Mouse (Mus musculus): ENCODE results near the gene Bak1. TPM values are rescaled to one million over a fixed set of nuclear protein-coding genes. Genes with fewer than 3 reads are reported as not detected.

Bak1 gene
- polyA plus RNA-seq, 1 experiment from 2014 or later, result 3.6 TPM

DNA sequence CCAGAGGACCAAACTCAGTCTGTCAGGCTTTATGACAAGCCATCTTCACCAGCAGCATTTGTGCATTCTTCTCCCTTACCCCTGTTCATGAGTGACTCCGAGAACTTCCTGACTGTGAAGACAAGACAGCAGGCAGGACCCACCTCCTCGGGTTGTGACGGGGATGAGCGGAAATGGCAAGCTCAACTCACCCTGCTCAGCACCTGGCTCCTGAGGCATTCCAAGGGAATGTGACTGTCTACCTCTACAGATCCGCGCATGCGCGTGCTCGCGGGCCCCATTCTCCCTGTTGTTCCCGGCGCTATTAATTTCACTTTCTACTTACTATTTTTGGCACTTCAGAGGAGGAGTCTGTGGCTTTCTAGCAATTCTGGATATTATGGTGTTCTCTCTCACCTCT is 28.8 kb downstream of the Bak1 start:
- H3K27me3 ChIP-seq (ENCODE audit: control insufficient read depth, insufficient read depth, low read length), result no peaks in the 10 kb centered on the region
- no peak overlapping the region for H3K27ac ChIP-seq (replicated peaks)
- H3K4me3 ChIP-seq (ENCODE audit: low read depth, low read length), result no peak overlapping the region
- WGBS, result 61% methylated on average over 12 of the region's 12 CpGs
- no peak overlapping the region for H3K9ac ChIP-seq (ENCODE audit: low read length)
- no peak overlapping the region for H3K4me2 ChIP-seq (replicated peaks; ENCODE audit: low read depth)
- no peaks in the 10 kb centered on the region for H3K36me3 ChIP-seq (ENCODE audit: control insufficient read depth, insufficient read depth, low read length)
- DNase-seq (ENCODE audit: low spot score) (no peak), ATAC-seq (ENCODE audit: low FRiP score, low TSS enrichment) (no peak)
- H3K4me1 ChIP-seq (replicated peaks; ENCODE audit: control insufficient read depth, insufficient read depth), result no peaks in the 10 kb centered on the region
- TF ChIP-seq CTCF (IDR thresholded peaks at IDR 0.05; ENCODE audit: low read depth) (no peak), EP300 (optimal IDR thresholded peaks at IDR 0.05) (no peak)
- no peaks in the 10 kb centered on the region for H3K9me3 ChIP-seq (ENCODE audit: control insufficient read depth, low read length)

DNA sequence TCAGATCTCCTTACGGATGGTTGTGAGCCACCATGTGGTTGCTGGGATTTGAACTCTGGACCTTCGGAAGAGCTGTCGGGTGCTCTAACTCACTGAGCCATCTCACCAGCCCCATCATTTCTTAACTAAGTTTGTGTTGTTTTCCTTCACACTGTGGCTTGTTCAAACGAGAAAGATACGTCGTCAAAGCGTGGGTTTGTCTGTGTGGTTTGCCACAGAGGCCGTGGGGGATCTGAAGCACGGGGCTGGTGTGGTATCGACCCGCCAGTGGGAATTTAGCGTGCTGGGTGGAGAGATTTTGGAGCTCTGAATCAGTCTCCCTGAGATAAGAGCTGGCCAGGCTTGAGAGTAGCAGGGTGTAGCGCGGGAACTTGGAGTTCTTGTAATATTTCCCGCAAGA is 30.5 kb downstream of the Bak1 start:
- Histone ChIP-seq H3K27me3 (ENCODE audit: control insufficient read depth, insufficient read depth, low read length) (no peaks in the 10 kb centered on the region), H3K4me1 (replicated peaks; ENCODE audit: control insufficient read depth, insufficient read depth) (no peaks in the 10 kb centered on the region), H3K36me3 (ENCODE audit: control insufficient read depth, insufficient read depth, low read length) (no peaks in the 10 kb centered on the region), H3K27ac (replicated peaks) (no peak overlapping the region), H3K4me3 (ENCODE audit: low read depth, low read length) (no peak overlapping the region), H3K4me2 (replicated peaks; ENCODE audit: low read depth) (no peak overlapping the region), H3K9me3 (ENCODE audit: control insufficient read depth, low read length) (no peaks in the 10 kb centered on the region), H3K9ac (ENCODE audit: low read length) (no peak overlapping the region)
- WGBS, result 77% methylated on average over 15 of the region's 15 CpGs
- TF ChIP-seq CTCF (IDR thresholded peaks at IDR 0.05; ENCODE audit: low read depth), result no peak
- TF ChIP-seq EP300 (optimal IDR thresholded peaks at IDR 0.05), result no peak
- ATAC-seq (ENCODE audit: low FRiP score, low TSS enrichment) (no peak), DNase-seq (ENCODE audit: low spot score) (no peak)

DNA sequence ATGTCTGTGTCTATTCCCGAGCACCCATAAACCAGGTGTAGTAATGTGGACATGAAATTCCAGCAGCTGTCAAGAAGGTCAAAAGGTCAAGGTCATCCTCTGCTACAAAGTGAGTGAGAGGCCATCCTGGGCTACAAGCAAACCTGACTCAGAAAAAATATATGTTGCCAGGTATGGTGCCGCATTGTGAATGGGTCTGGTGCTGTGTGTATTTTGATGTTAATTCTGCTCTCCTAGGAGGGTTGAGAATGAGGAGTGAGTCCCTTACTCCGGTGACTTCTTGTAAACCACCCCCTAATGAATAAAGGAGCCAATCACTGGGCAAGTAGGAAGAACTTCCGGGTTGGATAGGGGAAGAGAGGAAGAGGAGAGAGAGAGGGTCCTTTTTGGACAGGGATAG is 31.1 kb downstream of the Bak1 start:
- ATAC-seq (ENCODE audit: low FRiP score, low TSS enrichment), result no peak
- no peaks in the 10 kb centered on the region for H3K27me3 ChIP-seq (ENCODE audit: control insufficient read depth, insufficient read depth, low read length)
- TF ChIP-seq CTCF (IDR thresholded peaks at IDR 0.05; ENCODE audit: low read depth) (no peak), EP300 (optimal IDR thresholded peaks at IDR 0.05) (no peak)

DNA sequence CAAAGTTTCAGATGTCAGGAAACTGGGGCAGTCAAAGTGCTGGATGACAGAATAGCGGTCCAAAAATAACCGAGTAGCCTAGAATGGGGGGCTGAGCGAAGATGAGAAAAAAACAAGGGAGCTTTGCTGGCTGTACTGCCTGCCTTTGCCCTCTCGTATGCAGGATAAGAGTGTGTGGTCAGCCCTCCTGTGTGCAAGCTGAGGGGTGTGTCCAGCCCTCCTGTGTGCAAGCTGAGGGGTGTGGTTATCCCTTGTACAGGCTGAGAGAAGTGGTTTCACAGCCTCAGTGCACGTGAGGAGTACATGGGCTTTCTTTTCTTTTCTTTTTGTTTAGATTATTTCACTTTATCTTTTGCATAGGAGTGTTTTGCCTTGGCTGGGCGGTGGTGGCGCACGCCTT is 33.2 kb downstream of the Bak1 start:
- WGBS, result 53% methylated on average over 8 of the region's 8 CpGs
- peak; percentile 45 for DNase-seq (ENCODE audit: low spot score)
- peak; percentile 57; the same call in 1 of the 2 replicates for ATAC-seq (ENCODE audit: low FRiP score, low TSS enrichment)

More for the DNA sequence above, 31.1 kb downstream of the Bak1 start:
- DNase-seq (ENCODE audit: low spot score), result no peak
- WGBS, result 82% methylated on average over 4 of the region's 4 CpGs
- no peaks in the 10 kb centered on the region for H3K36me3 ChIP-seq (ENCODE audit: control insufficient read depth, insufficient read depth, low read length)
- no peak overlapping the region for H3K4me3 ChIP-seq (ENCODE audit: low read depth, low read length)
- H3K4me2 ChIP-seq (replicated peaks; ENCODE audit: low read depth), result no peak overlapping the region
- no peak overlapping the region for H3K27ac ChIP-seq (replicated peaks)
- no peaks in the 10 kb centered on the region for H3K9me3 ChIP-seq (ENCODE audit: control insufficient read depth, low read length)
- no peak overlapping the region for H3K9ac ChIP-seq (ENCODE audit: low read length)
- no peaks in the 10 kb centered on the region for H3K4me1 ChIP-seq (replicated peaks; ENCODE audit: control insufficient read depth, insufficient read depth)

DNA sequence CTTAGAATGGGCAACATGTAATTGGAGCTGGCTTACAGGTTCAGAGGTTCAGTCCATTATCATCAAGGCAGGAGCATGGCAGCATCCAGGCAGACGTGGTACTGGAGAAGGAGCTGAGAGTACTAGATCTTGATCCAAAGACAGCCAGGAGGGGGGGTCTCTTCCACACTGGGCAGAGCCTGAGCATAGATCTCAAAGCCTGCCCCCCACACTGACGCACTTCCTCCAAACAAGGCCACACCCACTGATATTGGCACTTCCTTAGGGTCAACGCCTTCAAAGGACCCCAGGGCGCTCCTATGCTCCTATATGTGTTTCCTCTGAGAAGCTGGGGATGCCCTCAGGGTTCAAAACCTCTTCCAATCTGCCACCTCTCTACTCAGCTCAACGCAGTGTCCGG is 33.8 kb downstream of the Bak1 start:
- Histone ChIP-seq H3K9ac (ENCODE audit: low read length) (no peak overlapping the region), H3K36me3 (ENCODE audit: control insufficient read depth, insufficient read depth, low read length) (no peaks in the 10 kb centered on the region), H3K27ac (replicated peaks) (no peak overlapping the region), H3K27me3 (ENCODE audit: control insufficient read depth, insufficient read depth, low read length) (no peaks in the 10 kb centered on the region), H3K4me3 (ENCODE audit: low read depth, low read length) (no peak overlapping the region), H3K4me1 (replicated peaks; ENCODE audit: control insufficient read depth, insufficient read depth) (no peaks in the 10 kb centered on the region), H3K9me3 (ENCODE audit: control insufficient read depth, low read length) (no peaks in the 10 kb centered on the region), H3K4me2 (replicated peaks; ENCODE audit: low read depth) (no peak overlapping the region)
- ATAC-seq (ENCODE audit: low FRiP score, low TSS enrichment) (0 out of 2 replicates have a peak, but pooled peaks have one; percentile 14), DNase-seq (ENCODE audit: low spot score) (no peak)
- 74% methylated on average over 6 of the region's 6 CpGs for WGBS
- no peak for TF ChIP-seq CTCF (IDR thresholded peaks at IDR 0.05; ENCODE audit: low read depth)
- no peak for TF ChIP-seq EP300 (optimal IDR thresholded peaks at IDR 0.05)

More for the DNA sequence above, 33.2 kb downstream of the Bak1 start:
- no peak for TF ChIP-seq EP300 (optimal IDR thresholded peaks at IDR 0.05)
- no peak for TF ChIP-seq CTCF (IDR thresholded peaks at IDR 0.05; ENCODE audit: low read depth)
- Histone ChIP-seq H3K9me3 (ENCODE audit: control insufficient read depth, low read length) (no peaks in the 10 kb centered on the region), H3K36me3 (ENCODE audit: control insufficient read depth, insufficient read depth, low read length) (no peaks in the 10 kb centered on the region), H3K27ac (replicated peaks) (no peak overlapping the region), H3K4me3 (ENCODE audit: low read depth, low read length) (no peak overlapping the region), H3K9ac (ENCODE audit: low read length) (no peak overlapping the region), H3K27me3 (ENCODE audit: control insufficient read depth, insufficient read depth, low read length) (no peaks in the 10 kb centered on the region), H3K4me1 (replicated peaks; ENCODE audit: control insufficient read depth, insufficient read depth) (no peaks in the 10 kb centered on the region), H3K4me2 (replicated peaks; ENCODE audit: low read depth) (no peak overlapping the region)

DNA sequence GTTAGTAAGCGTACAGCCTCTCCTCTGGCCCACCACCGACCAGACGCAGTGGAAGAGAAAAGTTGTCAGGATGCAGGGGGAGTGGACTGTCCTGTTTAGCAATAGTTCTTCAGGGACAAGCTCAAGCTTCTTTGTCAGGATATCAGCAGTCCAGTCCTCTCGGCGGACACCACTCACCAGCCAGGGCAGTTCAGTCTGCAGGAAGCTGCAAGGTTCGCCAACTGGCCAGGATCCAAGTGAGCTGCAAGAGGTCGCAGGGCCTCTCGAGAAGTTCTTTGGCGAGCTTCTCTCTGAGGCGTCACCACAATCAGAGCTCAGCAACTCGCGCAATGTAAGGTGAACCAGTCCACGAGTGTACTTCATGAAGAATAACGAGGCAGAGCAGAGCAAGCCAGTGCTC is 34.4 kb downstream of the Bak1 start:
- Histone ChIP-seq H3K9me3 (ENCODE audit: control insufficient read depth, low read length) (no peaks in the 10 kb centered on the region), H3K4me3 (ENCODE audit: low read depth, low read length) (no peak overlapping the region), H3K4me2 (replicated peaks; ENCODE audit: low read depth) (no peak overlapping the region), H3K36me3 (ENCODE audit: control insufficient read depth, insufficient read depth, low read length) (no peaks in the 10 kb centered on the region), H3K9ac (ENCODE audit: low read length) (no peak overlapping the region), H3K27me3 (ENCODE audit: control insufficient read depth, insufficient read depth, low read length) (no peaks in the 10 kb centered on the region), H3K4me1 (replicated peaks; ENCODE audit: control insufficient read depth, insufficient read depth) (no peaks in the 10 kb centered on the region), H3K27ac (replicated peaks) (no peak overlapping the region; the same call in 1 of the 2 replicates)
- TF ChIP-seq CTCF (IDR thresholded peaks at IDR 0.05; ENCODE audit: low read depth) (no peak), EP300 (optimal IDR thresholded peaks at IDR 0.05) (no peak)
- WGBS, result 57% methylated on average over 14 of the region's 14 CpGs
- DNase-seq (ENCODE audit: low spot score) (peak; percentile 49), ATAC-seq (ENCODE audit: low FRiP score, low TSS enrichment) (0 out of 2 replicates have a peak, but pooled peaks have one; percentile 17)
